Mouse (Mus musculus) lung, postnatal 10 days (tissue): ENCODE results near the gene Adsl.

ENCODE experiments used
- DNase-seq: peaks from one replicate; pipeline ENCODE4 v3.0.0; 2021

Adsl gene

GRCm38 (mm10) chr15:80945851-80946250 lies 2.4 kb upstream of the Adsl start:
- DNase-seq = peak; percentile 74

GRCm38 (mm10) chr15:80949431-80949830 lies 1.1 kb downstream of the Adsl start:
- no peak for DNase-seq

GRCm38 (mm10) chr15:80950055-80950454 lies 1.8 kb downstream of the Adsl start:
- DNase-seq = peak; percentile 32

- no peak for DNase-seq
Measured at GRCm38 (mm10) chr15:80953971-80954370, 5.7 kb downstream of the Adsl start.

GRCm38 (mm10) chr15:80954861-80955260 lies 6.6 kb downstream of the Adsl start:
- no peak for DNase-seq

- DNase-seq = no peak
Measured at GRCm38 (mm10) chr15:80955836-80956438, 7.6 kb downstream of the Adsl start.

GRCm38 (mm10) chr15:80969371-80969770 lies 21.1 kb downstream of the Adsl start:
- no peak for DNase-seq

GRCm38 (mm10) chr15:80974311-80974710 lies 26.0 kb downstream of the Adsl start:
- DNase-seq = no peak

GRCm38 (mm10) chr15:80975666-80976065 lies 27.4 kb downstream of the Adsl start:
- DNase-seq = no peak

- DNase-seq = peak; percentile 89
Measured at GRCm38 (mm10) chr15:80977620-80978334, 29.5 kb downstream of the Adsl start, which contains the start of gene Sgsm3. TSS of gene Sgsm3 (plus strand) at chr15:80977765.

GRCm38 (mm10) chr15:80979611-80980010 lies 31.3 kb downstream of the Adsl start:
- DNase-seq = no peak

GRCm38 (mm10) chr15:80981176-80981575 lies 32.9 kb downstream of the Adsl start:
- DNase-seq = no peak

- no peak for DNase-seq
Measured at GRCm38 (mm10) chr15:80983264-80983663, 35.0 kb downstream of the Adsl start.

GRCm38 (mm10) chr15:80988331-80988730 lies 40.0 kb downstream of the Adsl start:
- DNase-seq = no peak

GRCm38 (mm10) chr15:80989712-80990111 lies 41.4 kb downstream of the Adsl start:
- peak; percentile 45 for DNase-seq

- DNase-seq = no peak
Measured at GRCm38 (mm10) chr15:80994959-80995358, 46.7 kb downstream of the Adsl start.

- no peak for DNase-seq
Measured at GRCm38 (mm10) chr15:80996090-80996835, 48.0 kb downstream of the Adsl start.

- DNase-seq = no peak
Measured at GRCm38 (mm10) chr15:80997077-80997476, 48.8 kb downstream of the Adsl start.

- no peak for DNase-seq
Measured at GRCm38 (mm10) chr15:81000419-81001138, 52.3 kb downstream of the Adsl start.

GRCm38 (mm10) chr15:81006127-81006735 lies 57.9 kb downstream of the Adsl start:
- DNase-seq = no peak

GRCm38 (mm10) chr15:81007339-81007738 lies 59.0 kb downstream of the Adsl start:
- DNase-seq = no peak

GRCm38 (mm10) chr15:81007905-81008304 lies 59.6 kb downstream of the Adsl start:
- no peak for DNase-seq

- DNase-seq = peak; percentile 55
Measured at GRCm38 (mm10) chr15:81008689-81009123, 60.4 kb downstream of the Adsl start.
